Mouse (Mus musculus) liver, postnatal 0 days (tissue): Measurements from ENCODE around the gene Tctex1d2.

Experiments used
- CTCF ChIP-seq: sonication (generic); IDR thresholded peaks from 2 replicates; pipeline ENCODE4 v1.5.1; 2016; ENCODE audit warnings: antibody characterized with exemption, low read depth
- EP300 ChIP-seq: IDR thresholded peaks from 2 replicates; pipeline ENCODE4 v1.6.1; 2016; ENCODE audit warnings: antibody characterized with exemption, low read depth, mild to moderate bottlenecking

GRCm38 (mm10) chr16:32477315-32477714 lies 57.8 kb downstream of the Tctex1d2 start:
- TF ChIP-seq CTCF: no peak
- no peak for TF ChIP-seq EP300
